Mouse (Mus musculus) embryonic facial prominence, embryonic 14.5 days (tissue): ENCODE data around the gene G0s2. TPM values are rescaled to one million over a fixed set of nuclear protein-coding genes. Genes with fewer than 3 reads are reported as not detected.
"Not testable (repeated sequence)": the region's sequence is repeated elsewhere in the genome, so short reads cannot be mapped to it uniquely, and the experiment has no call there.

Experiments used
- ATAC-seq: fragments of 200-750 bp; cut with Nextera tagmentation; 2 replicates; pipeline ENCODE4 v1.8.0; 2017; ENCODE audit warnings: low read depth, moderate number of reproducible peaks, moderate TSS enrichment
- DNase-seq: peaks from one replicate; pipeline ENCODE4 v3.0.0-alpha.2; 2015; ENCODE audit warnings: low spot score
- H3K27ac ChIP-seq: fragments of 300-500 bp; sonication (generic); replicated peaks from 2 replicates; pipeline ENCODE4 v1.5.1; 2014; ENCODE audit warnings: low read depth, mild to moderate bottlenecking, low read length, moderate library complexity
- H3K27me3 ChIP-seq: fragments of 300-500 bp; sonication (generic); replicated peaks from 2 replicates; pipeline ENCODE4 v1.6.1; 2014; ENCODE audit warnings: low read length; ENCODE audit not compliant: control insufficient read depth, insufficient read depth
- H3K36me3 ChIP-seq: fragments of 300-500 bp; sonication (generic); 2 replicates; pipeline ENCODE4 v1.6.1; 2014; ENCODE audit warnings: low read length, mixed read lengths; ENCODE audit not compliant: control insufficient read depth, insufficient read depth
- H3K4me1 ChIP-seq: fragments of 300-500 bp; sonication (generic); 2 replicates; pipeline ENCODE4 v1.6.1; 2014; ENCODE audit warnings: antibody characterized with exemption, low read length; ENCODE audit not compliant: control insufficient read depth, insufficient read depth
- H3K4me2 ChIP-seq: fragments of 300-500 bp; sonication (generic); 2 replicates; pipeline ENCODE4 v1.6.1; 2014; ENCODE audit warnings: low read depth, mild to moderate bottlenecking, low read length, moderate library complexity, mixed read lengths
- H3K4me3 ChIP-seq: fragments of 300-500 bp; sonication (generic); 2 replicates; pipeline ENCODE4 v1.5.1; 2014; ENCODE audit warnings: low read depth, mild to moderate bottlenecking, low read length
- H3K9ac ChIP-seq: fragments of 300-500 bp; sonication (generic); 2 replicates; pipeline ENCODE4 v1.6.1; 2014; ENCODE audit warnings: low read depth, mild to moderate bottlenecking, low read length, moderate library complexity, mixed read lengths
- H3K9me3 ChIP-seq: fragments of 300-500 bp; sonication (generic); 2 replicates; pipeline ENCODE4 v1.6.1; 2016; ENCODE audit warnings: low read length; ENCODE audit not compliant: control insufficient read depth
- WGBS: fragments of 180-500 bp; shearing (Covaris S2); extraction: QIAGEN DNeasy Blood & Tissue Kit; methylation state at CpG from one replicate; pipeline ENCODE4 v1.1.7; 2014; 5-methylcytosine and 5-hydroxymethylcytosine counted together
- polyA plus RNA-seq: library from polyadenylated mRNA; unstranded; fragments of >200 nt; fragmentation: Nextera tagmentation; extraction: Ambion mirVana; gene quantifications from 2 replicates; pipeline ENCODE4 v1.2.1, GENCODE M21; 2014

G0s2 gene
- polyA plus RNA-seq, 1 experiment from 2014 or later, result 57.8 TPM

DNA sequence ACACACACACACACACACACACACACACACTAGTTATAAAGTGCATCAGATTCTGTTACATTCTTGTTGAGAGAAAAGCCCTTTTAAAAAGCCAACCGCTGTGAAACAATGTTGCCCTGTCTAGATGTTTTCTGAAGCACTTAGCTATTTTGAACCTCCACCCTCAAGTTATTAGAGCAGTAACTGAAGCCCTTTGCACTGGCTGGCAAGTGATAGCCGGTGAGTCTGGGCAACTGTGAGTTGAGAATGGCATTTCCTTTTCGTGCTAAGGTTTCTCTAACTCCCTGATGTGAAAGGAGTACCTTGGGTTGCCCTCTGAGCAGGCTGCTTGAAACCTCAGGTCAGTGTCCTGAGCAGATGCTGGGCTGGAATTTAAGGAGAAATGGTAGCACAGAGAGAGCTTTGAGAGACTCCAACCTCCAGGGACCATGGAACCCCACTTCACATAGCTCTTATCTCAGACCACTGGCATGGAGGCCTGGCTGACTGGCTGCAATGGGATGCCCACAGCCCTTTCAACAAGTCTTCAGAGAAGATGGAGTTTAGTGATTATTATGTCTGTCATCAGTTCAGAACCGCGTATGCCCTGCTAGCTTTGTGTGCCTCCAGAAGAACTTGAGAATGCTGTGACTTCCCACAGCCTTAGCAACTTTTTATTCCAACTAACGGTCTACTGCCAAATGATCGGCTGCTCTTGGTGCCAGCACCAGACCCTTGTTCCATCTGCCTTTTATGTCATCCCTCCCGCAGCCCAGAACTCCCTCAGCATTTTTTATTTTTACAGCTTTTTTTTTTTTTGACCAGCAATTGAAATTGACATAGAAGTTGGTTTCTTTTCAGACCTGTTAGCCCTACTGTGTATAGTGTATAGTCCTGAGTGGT, 9.8 kb downstream of the G0s2 start:
- Histone ChIP-seq H3K4me2 (no peak overlapping the region), H3K9me3 (no peaks in the 10 kb centered on the region), H3K4me3 (no peak overlapping the region), H3K4me1 (peaks cover 11% of the 10 kb centered on the region), H3K27me3 (no peaks in the 10 kb centered on the region), H3K36me3 (no peaks in the 10 kb centered on the region), H3K9ac (no peak overlapping the region), H3K27ac (no peak overlapping the region)
- DNase-seq (no peak), ATAC-seq (no peak)
- 67% methylated on average over 8 of the region's 8 CpGs for WGBS

GRCm38 (mm10) chr1:193261897-193262548, 11.0 kb downstream of the G0s2 start:
- Histone ChIP-seq H3K27ac (no peak overlapping the region; the same call in 1 of the 2 replicates), H3K9me3 (no peaks in the 10 kb centered on the region), H3K9ac (no peak overlapping the region), H3K27me3 (no peaks in the 10 kb centered on the region), H3K4me3 (no peak overlapping the region), H3K4me1 (peaks cover 11% of the 10 kb centered on the region), H3K4me2 (no peak overlapping the region), H3K36me3 (no peaks in the 10 kb centered on the region)
- ATAC-seq, result no peak
- WGBS, result 54% methylated on average over 7 of the region's 7 CpGs
- no peak for DNase-seq

DNA sequence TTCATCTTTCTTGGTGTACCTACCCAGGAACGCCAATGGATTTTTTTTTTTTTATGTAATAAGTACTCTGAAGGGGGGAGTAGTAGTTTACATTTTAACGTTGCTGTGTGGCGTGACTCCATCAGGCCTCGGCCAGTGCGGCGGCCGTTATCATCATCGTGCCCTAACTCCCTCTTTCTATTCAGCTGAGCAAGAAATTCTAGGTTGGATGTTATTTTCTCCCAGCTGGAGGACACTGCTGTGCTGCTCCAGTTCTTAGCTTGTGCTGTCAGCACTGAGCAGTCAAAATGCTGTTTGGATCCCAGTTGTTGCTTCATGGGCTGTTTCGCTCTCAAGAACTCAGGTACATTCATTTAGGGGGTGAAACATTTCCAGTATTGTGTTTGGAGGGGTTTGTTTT, 13.5 kb downstream of the G0s2 start:
- H3K27me3 ChIP-seq, result no peaks in the 10 kb centered on the region
- H3K9ac ChIP-seq, result no peak overlapping the region
- DNase-seq, result no peak
- ATAC-seq, result no peak
- no peak overlapping the region for H3K4me3 ChIP-seq
- H3K9me3 ChIP-seq, result no peaks in the 10 kb centered on the region
- H3K36me3 ChIP-seq, result no peaks in the 10 kb centered on the region
- no peak overlapping the region for H3K4me2 ChIP-seq
- H3K4me1 ChIP-seq, result peaks cover 11% of the 10 kb centered on the region
- 85% methylated on average over 9 of the region's 9 CpGs for WGBS
- H3K27ac ChIP-seq, result no peak overlapping the region

- Histone ChIP-seq H3K36me3 (no peaks in the 10 kb centered on the region), H3K4me1 (no peaks in the 10 kb centered on the region), H3K27me3 (no peaks in the 10 kb centered on the region), H3K9ac (no peak overlapping the region), H3K9me3 (no peaks in the 10 kb centered on the region), H3K27ac (no peak overlapping the region), H3K4me3 (no peak overlapping the region), H3K4me2 (no peak overlapping the region)
- 51% methylated on average over 5 of the region's 5 CpGs for WGBS
- no peak for ATAC-seq
- peak; percentile 42 for DNase-seq
Observed at GRCm38 (mm10) chr1:193256621-193257098, 16.4 kb downstream of the G0s2 start.

- no peak overlapping the region for H3K4me2 ChIP-seq
- H3K27me3 ChIP-seq, result no peaks in the 10 kb centered on the region
- H3K27ac ChIP-seq, result no peak overlapping the region
- no peaks in the 10 kb centered on the region for H3K36me3 ChIP-seq
- ATAC-seq, result no peak
- H3K4me1 ChIP-seq, result no peaks in the 10 kb centered on the region
- no peaks in the 10 kb centered on the region for H3K9me3 ChIP-seq
- H3K9ac ChIP-seq, result no peak overlapping the region
- H3K4me3 ChIP-seq, result no peak overlapping the region
- no peak for DNase-seq
Observed at GRCm38 (mm10) chr1:193256289-193256577, 16.8 kb downstream of the G0s2 start.

DNA sequence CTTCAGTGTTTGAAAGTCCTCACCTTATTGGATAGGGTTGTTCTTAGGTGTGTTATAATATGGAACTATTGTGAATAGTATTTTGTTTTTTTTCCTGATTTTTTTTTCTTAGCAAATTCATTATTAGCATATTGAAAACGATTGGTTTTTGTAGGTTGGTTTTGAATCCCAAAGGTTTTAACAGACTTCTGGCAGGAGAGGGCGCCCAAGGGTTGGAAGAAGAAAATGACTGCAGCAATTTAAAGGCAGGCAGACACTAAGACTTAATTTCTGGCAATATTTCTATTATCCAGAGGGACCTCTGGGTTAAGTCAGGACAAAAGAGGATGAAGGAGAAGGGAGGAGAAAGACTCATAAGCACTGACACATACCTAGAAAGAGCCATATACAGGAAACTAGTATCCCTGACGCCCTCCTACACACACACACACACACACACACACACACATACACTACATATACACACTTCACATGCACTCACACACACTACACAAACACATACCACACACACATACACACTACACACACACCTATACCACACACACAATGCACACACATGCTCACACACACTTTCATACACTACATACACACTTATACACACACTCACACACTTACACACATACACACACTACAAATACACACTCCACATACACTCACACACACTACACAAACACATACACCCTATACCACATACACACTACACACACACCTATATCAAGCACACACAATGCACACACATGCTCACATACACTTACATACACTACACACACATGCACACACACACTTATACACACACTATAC, 17.3 kb downstream of the G0s2 start:
- Histone ChIP-seq H3K4me2 (no peak overlapping the region), H3K27ac (no peak overlapping the region), H3K36me3 (no peaks in the 10 kb centered on the region), H3K9ac (no peak overlapping the region), H3K9me3 (no peaks in the 10 kb centered on the region), H3K4me1 (no peaks in the 10 kb centered on the region), H3K4me3 (no peak overlapping the region), H3K27me3 (no peaks in the 10 kb centered on the region)
- WGBS, result 30% methylated on average over 3 of the region's 3 CpGs
- DNase-seq (peak; percentile 66), ATAC-seq (no peak)

DNA sequence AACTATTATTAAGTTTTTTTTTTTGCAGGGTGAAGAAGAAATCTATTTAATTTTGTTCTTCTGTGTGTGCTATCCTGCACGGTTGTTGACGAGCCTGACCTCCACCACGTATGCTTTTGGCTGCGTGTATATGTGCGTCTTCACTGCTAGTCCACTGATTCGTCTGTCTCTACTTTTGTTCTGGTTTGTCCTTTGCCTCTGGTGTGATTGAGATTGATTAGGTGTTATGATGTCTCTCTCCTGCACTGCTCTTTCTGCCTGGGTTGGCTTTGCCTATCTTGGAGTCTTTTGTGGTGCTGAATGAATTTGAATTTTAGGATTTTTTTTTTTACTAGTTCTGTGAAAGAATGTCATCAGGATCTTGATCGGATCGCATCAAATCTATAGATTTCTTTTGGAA, 18.0 kb downstream of the G0s2 start:
- DNase-seq (no peak), ATAC-seq (no peak)
- no peaks in the 10 kb centered on the region for H3K4me1 ChIP-seq
- no peak overlapping the region for H3K4me3 ChIP-seq
- H3K27ac ChIP-seq, result no peak overlapping the region
- H3K9ac ChIP-seq, result no peak overlapping the region
- H3K9me3 ChIP-seq, result no peaks in the 10 kb centered on the region
- 64% methylated on average over 8 of the region's 8 CpGs for WGBS
- H3K36me3 ChIP-seq, result no peaks in the 10 kb centered on the region
- H3K4me2 ChIP-seq, result no peak overlapping the region
- H3K27me3 ChIP-seq, result no peaks in the 10 kb centered on the region

DNA sequence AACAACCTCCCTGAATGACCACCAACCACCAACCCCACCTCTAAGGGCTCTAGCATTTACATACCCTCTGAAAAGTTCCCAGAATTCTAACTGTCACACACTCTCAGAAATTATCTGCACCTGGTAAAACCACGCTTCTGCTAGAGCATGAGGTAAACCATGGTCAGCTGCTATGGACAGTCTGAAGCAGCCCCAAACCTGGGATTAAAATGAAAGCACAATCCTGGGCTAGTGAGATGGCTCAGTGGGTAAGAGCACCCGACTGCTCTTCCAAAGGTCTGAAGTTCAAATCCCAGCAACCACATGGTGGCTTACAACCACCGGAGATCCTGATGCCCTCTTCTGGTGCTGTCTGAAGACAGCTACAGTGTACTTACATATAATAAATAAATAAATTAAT, 19.1 kb downstream of the G0s2 start:
- not testable (repeated sequence) for H3K4me1 ChIP-seq, H3K27ac ChIP-seq, H3K4me3 ChIP-seq, H3K4me2 ChIP-seq, DNase-seq, H3K27me3 ChIP-seq, H3K9me3 ChIP-seq, H3K9ac ChIP-seq, H3K36me3 ChIP-seq, ATAC-seq
- WGBS, result 56% methylated on average over 3 of the region's 3 CpGs
